Comparison of ENCODE assay signal across 9 mouse cellular contexts in the genomic region with DNA sequence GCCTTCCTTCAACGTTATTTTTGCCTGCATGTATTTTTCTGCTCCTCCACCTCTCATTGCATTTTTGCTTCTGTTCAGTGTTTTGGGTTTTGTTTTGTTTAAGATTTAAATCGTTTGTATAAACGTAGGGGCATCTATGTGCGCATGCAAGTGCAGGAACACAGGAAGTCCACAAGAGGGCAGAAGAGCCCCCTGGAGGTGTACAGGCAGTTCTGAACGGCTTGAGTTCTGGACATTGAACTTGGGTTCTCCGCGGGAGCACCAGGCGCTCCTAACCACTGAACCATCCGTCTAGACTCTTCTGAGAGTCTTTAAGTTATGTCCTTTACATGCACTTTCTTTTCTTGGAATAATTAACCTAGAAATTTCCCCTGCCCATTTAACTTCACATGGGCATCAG. TPM values are rescaled to one million over a fixed set of nuclear protein-coding genes. Genes with fewer than 3 reads are reported as not detected.
A peak's percentile ranks its signal among the peaks of the same experiment; 100 is the strongest.
DNase-seq lines count a peak whose midpoint lies in the region; ATAC-seq lines count a peak whose summit lies in the region.
"Had no signal": no experiment of that assay in that cellular context is flagged by ENCODE, and none has a peak within 500 bp of the region (broad histone marks: within the 10 kb centered on the region; RNA-seq: fewer than 3 reads in every experiment).

No protein-coding gene starts in this region.

- H3K9ac ChIP-seq in embryonic facial prominence, embryonic 11.5 days (replicated peaks; ENCODE audit: low read length), result no peak overlapping the region
- H3K9ac ChIP-seq: neural tube, embryonic 13.5 days had no signal

- no peak for ATAC-seq in embryonic facial prominence, embryonic 11.5 days (replicated peaks; ENCODE audit: insufficient number of reproducible peaks, low FRiP score, low TSS enrichment, low read depth)
- ATAC-seq in frontal cortex, adult (ENCODE audit: low TSS enrichment), result no peak

- no peaks in the 10 kb centered on the region for H3K4me1 ChIP-seq in embryonic facial prominence, embryonic 11.5 days (ENCODE audit: control insufficient read depth, insufficient read depth, low read length)

- H3K9me3 ChIP-seq in embryonic facial prominence, embryonic 11.5 days (replicated peaks; ENCODE audit: control insufficient read depth, low read length), result no peaks in the 10 kb centered on the region
- H3K9me3 ChIP-seq: neural tube, embryonic 13.5 days had no signal

- H3K27me3 ChIP-seq in embryonic facial prominence, embryonic 11.5 days (ENCODE audit: control insufficient read depth, insufficient read depth, low read length), result no peaks in the 10 kb centered on the region
- H3K27me3 ChIP-seq: neural tube, embryonic 13.5 days had no signal

- H3K27ac ChIP-seq in embryonic facial prominence, embryonic 11.5 days (replicated peaks; ENCODE audit: low read depth, low read length), result no peak overlapping the region
- H3K27ac ChIP-seq: neural tube, embryonic 13.5 days had no signal

- 53% methylated on average over 9 of the region's 9 CpGs for WGBS in embryonic facial prominence, embryonic 11.5 days

- no peak overlapping the region for H3K4me3 ChIP-seq in embryonic facial prominence, embryonic 11.5 days (ENCODE audit: low read depth, low read length)
- H3K4me3 ChIP-seq: neural tube, embryonic 13.5 days had no signal

- H3K36me3 ChIP-seq in embryonic facial prominence, embryonic 11.5 days (replicated peaks; ENCODE audit: control insufficient read depth, insufficient read depth, low read depth, low read length), result no peaks in the 10 kb centered on the region
- H3K36me3 ChIP-seq: neural tube, embryonic 13.5 days had no signal

- DNase-seq in gastrocnemius, postnatal 10 days, result peak; percentile 28
- no peak for DNase-seq in gastrocnemius, postnatal 25 days
- peak; percentile 87 for DNase-seq in 416B (ENCODE audit: low read depth)
- peak; percentile 40 for DNase-seq in adrenal gland, adult 2 months
- peak; percentile 41 for DNase-seq in embryonic facial prominence, embryonic 11.5 days (ENCODE audit: low spot score)
- peak; percentile 26 for DNase-seq in layer of hippocampus, adult 9-11 months
- peak; percentile 13 for DNase-seq in retina, adult 2 months (ENCODE audit: low read depth, low spot score)

- H3K4me2 ChIP-seq in embryonic facial prominence, embryonic 11.5 days (ENCODE audit: low read depth, low read length), result no peak overlapping the region
- H3K4me2 ChIP-seq: neural tube, embryonic 13.5 days had no signal

RNA-seq across cellular contexts. Expression of gene St3gal3, which starts 44.8 kb away (rescaled TPM):
- 10 to 100 TPM; 40.9 to 48.9 TPM for total RNA-seq in gastrocnemius, postnatal 10 days (2021)
- 10 to 100 TPM; 65.8 to 74.1 TPM for total RNA-seq in gastrocnemius, postnatal 25 days (2021)
- total RNA-seq in adrenal gland, adult 2 months (2021), result 10 to 100 TPM; 36.7 to 45.8 TPM
- 44.3 and 56.7 TPM in 2 replicates for polyA plus RNA-seq in adrenal gland, adult 2 months (2012; rRNA removed)
- 4.8 and 5.6 TPM in 2 replicates for polyA plus RNA-seq in embryonic facial prominence, embryonic 11.5 days (2014; fragmentation: Nextera tagmentation; extraction: Ambion mirVana)
